Mouse (Mus musculus) neural tube, embryonic 10.5 days (tissue): ENCODE measurements around the gene Arid1b.

Experiments
- DNase-seq: peaks from one replicate; pipeline ENCODE4 v3.0.0-alpha.2; 2017; ENCODE audit warnings: low spot score; ENCODE audit errors: extremely low spot score

The Arid1b gene

GRCm38 (mm10) chr17:5310425-5310888 lies 316.3 kb downstream of the Arid1b start:
- DNase-seq: no peak

- DNase-seq: no peak
These were observed 316.9 kb downstream of the Arid1b start for GRCm38 (mm10) chr17:5311062-5311461.

GRCm38 (mm10) chr17:5312307-5312706 lies 318.2 kb downstream of the Arid1b start:
- DNase-seq: no peak

GRCm38 (mm10) chr17:5314735-5315134 lies 320.6 kb downstream of the Arid1b start:
- DNase-seq: no peak

GRCm38 (mm10) chr17:5316489-5316888 lies 322.4 kb downstream of the Arid1b start:
- no peak for DNase-seq

- no peak for DNase-seq
These were observed 327.6 kb downstream of the Arid1b start for GRCm38 (mm10) chr17:5321589-5322225.

GRCm38 (mm10) chr17:5322594-5322993 lies 328.5 kb downstream of the Arid1b start:
- DNase-seq: no peak

- DNase-seq: no peak
These were observed 329.6 kb downstream of the Arid1b start for GRCm38 (mm10) chr17:5323746-5324145.

GRCm38 (mm10) chr17:5324236-5324876 lies 330.2 kb downstream of the Arid1b start:
- peak; percentile 89 for DNase-seq

GRCm38 (mm10) chr17:5326689-5327088 lies 332.6 kb downstream of the Arid1b start:
- DNase-seq: no peak

GRCm38 (mm10) chr17:5327480-5328180 lies 333.5 kb downstream of the Arid1b start:
- no peak for DNase-seq

GRCm38 (mm10) chr17:5329478-5329877 lies 335.3 kb downstream of the Arid1b start:
- DNase-seq: no peak

- no peak for DNase-seq
These were observed 335.9 kb downstream of the Arid1b start for GRCm38 (mm10) chr17:5330063-5330462.

GRCm38 (mm10) chr17:5330644-5331043 lies 336.5 kb downstream of the Arid1b start:
- no peak for DNase-seq

- no peak for DNase-seq
These were observed 337.3 kb downstream of the Arid1b start for GRCm38 (mm10) chr17:5331387-5331786.

GRCm38 (mm10) chr17:5334567-5334966 lies 340.4 kb downstream of the Arid1b start:
- DNase-seq: no peak

GRCm38 (mm10) chr17:5344426-5344825 lies 350.3 kb downstream of the Arid1b start:
- DNase-seq: no peak

GRCm38 (mm10) chr17:5345810-5346209 lies 351.7 kb downstream of the Arid1b start:
- no peak for DNase-seq

GRCm38 (mm10) chr17:5352901-5353300 lies 358.8 kb downstream of the Arid1b start:
- no peak for DNase-seq

- no peak for DNase-seq
These were observed 366.6 kb downstream of the Arid1b start for GRCm38 (mm10) chr17:5360759-5361158.

GRCm38 (mm10) chr17:5365992-5366398 lies 371.9 kb downstream of the Arid1b start:
- DNase-seq: no peak

- no peak for DNase-seq
These were observed 376.9 kb downstream of the Arid1b start for GRCm38 (mm10) chr17:5371032-5371431.
